Mouse (Mus musculus): ENCODE results near the gene Miga2. TPM values are rescaled to one million over a fixed set of nuclear protein-coding genes. Genes with fewer than 3 reads are reported as not detected.

Gene Miga2
- polyA plus RNA-seq, 1 experiment, result 17.9 TPM

GRCm38 (mm10) chr2:30380564-30381376, 16.7 kb downstream of the Miga2 start:
- TF ChIP-seq GATA1 (IDR thresholded peaks at IDR 0.05; ENCODE audit: low read length), result no peak

- TF ChIP-seq GATA1 (IDR thresholded peaks at IDR 0.05; ENCODE audit: low read length), result no peak
These were observed 17.3 kb downstream of the Miga2 start for GRCm38 (mm10) chr2:30381377-30381725.

GRCm38 (mm10) chr2:30384814-30385213, 20.8 kb downstream of the Miga2 start:
- no peak for TF ChIP-seq GATA1 (IDR thresholded peaks at IDR 0.05; ENCODE audit: low read length)

GRCm38 (mm10) chr2:30385591-30385990, 21.6 kb downstream of the Miga2 start:
- no peak for TF ChIP-seq GATA1 (IDR thresholded peaks at IDR 0.05; ENCODE audit: low read length)

GRCm38 (mm10) chr2:30386913-30387312, 22.9 kb downstream of the Miga2 start:
- TF ChIP-seq GATA1 (IDR thresholded peaks at IDR 0.05; ENCODE audit: low read length), result no peak

- no peak for TF ChIP-seq GATA1 (IDR thresholded peaks at IDR 0.05; ENCODE audit: low read length)
These were observed 25.0 kb downstream of the Miga2 start for GRCm38 (mm10) chr2:30389000-30389399.

GRCm38 (mm10) chr2:30392114-30392576, 28.1 kb downstream of the Miga2 start, which contains the start of gene Dolpp1:
Dolpp1 (plus strand) TSS chr2:30392254.
- TF ChIP-seq GATA1 (IDR thresholded peaks at IDR 0.05; ENCODE audit: low read length), result no peak

GRCm38 (mm10) chr2:30392577-30393369, 28.7 kb downstream of the Miga2 start:
- no peak for TF ChIP-seq GATA1 (IDR thresholded peaks at IDR 0.05; ENCODE audit: low read length)

GRCm38 (mm10) chr2:30393370-30393656, 29.3 kb downstream of the Miga2 start:
- TF ChIP-seq GATA1 (IDR thresholded peaks at IDR 0.05; ENCODE audit: low read length), result no peak

- TF ChIP-seq GATA1 (IDR thresholded peaks at IDR 0.05; ENCODE audit: low read length), result no peak
These were observed 31.7 kb downstream of the Miga2 start for GRCm38 (mm10) chr2:30395757-30396156.

- no peak for TF ChIP-seq GATA1 (IDR thresholded peaks at IDR 0.05; ENCODE audit: low read length)
These were observed 32.2 kb downstream of the Miga2 start for GRCm38 (mm10) chr2:30396246-30396645.

- TF ChIP-seq GATA1 (IDR thresholded peaks at IDR 0.05; ENCODE audit: low read length), result no peak
These were observed 34.0 kb downstream of the Miga2 start for GRCm38 (mm10) chr2:30397986-30398512.

- no peak for TF ChIP-seq GATA1 (IDR thresholded peaks at IDR 0.05; ENCODE audit: low read length)
These were observed 35.4 kb downstream of the Miga2 start for GRCm38 (mm10) chr2:30399191-30400171.

GRCm38 (mm10) chr2:30401581-30401980, 37.5 kb downstream of the Miga2 start:
- TF ChIP-seq GATA1 (IDR thresholded peaks at IDR 0.05; ENCODE audit: low read length), result no peak

GRCm38 (mm10) chr2:30402351-30402826, 38.4 kb downstream of the Miga2 start:
- no peak for TF ChIP-seq GATA1 (IDR thresholded peaks at IDR 0.05; ENCODE audit: low read length)

All from G1E-ER4 (cell line).